Mouse (Mus musculus): ENCODE measurements around the gene Znrf3.

DNA sequence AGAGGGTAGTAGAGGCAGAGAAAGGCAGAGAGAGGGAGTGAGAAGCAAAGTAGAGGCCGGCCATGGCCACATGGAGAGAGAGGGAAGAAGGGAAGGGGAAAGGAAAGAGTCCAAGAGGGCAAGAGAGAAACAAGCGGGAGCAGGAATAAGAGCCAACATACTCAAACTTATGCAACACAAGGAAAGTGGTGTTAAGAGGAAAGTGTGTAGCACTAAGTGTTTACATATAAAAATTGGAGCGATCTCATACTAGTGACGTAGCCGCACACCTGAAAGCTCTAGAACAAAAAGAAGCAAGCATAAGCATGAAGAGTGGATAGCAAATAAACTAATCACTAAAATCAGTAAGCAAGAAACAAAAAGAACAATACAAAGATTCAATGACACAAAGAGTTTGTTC lies 95.2 kb downstream of the Znrf3 start:
- TF ChIP-seq GATA1 (IDR thresholded peaks at IDR 0.05; ENCODE audit: borderline replicate concordance, low read length), result no peak
- no peak for TF ChIP-seq FLI1 (IDR thresholded peaks at IDR 0.05; ENCODE audit: low read length)

Data from megakaryocyte, embryonic 14.5 days (primary cell).